Mouse (Mus musculus): Measurements from ENCODE around the gene Trim2.

Gene Trim2

DNA sequence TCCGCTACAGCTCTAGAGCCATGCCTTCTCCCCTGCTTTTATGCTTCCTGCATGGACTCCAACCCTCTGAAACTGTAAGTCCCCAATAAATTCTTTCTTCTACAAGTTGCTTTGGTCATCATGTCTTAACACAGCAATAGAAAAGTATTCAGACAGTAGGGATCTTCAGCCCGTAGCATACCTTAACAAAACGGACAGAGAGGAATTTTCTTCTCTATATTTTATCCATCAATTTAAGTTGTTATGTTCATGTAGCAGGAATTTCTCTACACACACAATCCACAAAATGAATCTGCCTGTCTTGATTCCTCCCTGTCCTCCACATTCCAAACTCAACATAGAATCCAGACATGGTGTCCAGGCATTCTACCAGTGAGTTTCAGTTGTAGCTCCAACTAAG is at the start of gene Trim2:
Gene Trim2 (minus strand): TSS at position 101 of the 400 bp plus-strand sequence.
- DNase-seq = no peak

DNA sequence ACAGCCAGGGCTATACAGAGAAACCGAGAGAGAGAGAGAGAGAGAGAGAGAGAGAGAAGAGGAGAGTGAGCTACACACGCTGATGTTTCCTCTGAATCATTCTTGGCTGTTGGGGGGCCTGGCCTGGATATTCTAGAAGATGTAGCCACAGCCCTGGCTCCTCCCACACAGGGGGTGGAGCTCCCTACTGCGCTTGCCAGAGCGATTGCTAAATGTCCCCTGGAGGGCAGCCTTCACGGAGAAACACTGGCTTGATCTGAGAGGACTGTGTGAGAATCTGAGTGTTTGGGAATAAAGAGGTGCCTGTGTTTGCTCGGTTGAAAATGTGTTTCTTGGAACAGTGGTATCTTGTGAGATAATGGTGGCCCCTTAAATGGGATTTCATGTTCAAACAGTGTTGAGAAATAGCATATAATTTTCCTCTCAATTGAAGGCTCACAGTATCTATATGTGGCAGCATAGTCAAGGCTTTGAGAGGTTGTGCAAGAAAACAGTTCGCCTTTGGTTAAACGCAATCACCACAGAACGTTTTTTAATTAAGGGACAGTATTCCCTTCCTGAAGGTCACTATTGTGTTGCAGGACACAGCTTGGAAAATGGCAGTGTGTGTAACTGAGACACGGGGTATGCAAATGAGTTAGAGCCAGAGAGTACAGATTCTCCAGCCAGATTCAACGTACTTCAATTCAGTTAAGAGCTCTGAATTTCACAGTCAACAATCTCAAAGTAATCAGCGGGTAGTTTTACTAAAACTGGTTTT is 49.4 kb upstream of the Trim2 start:
- DNase-seq = peak in 1 of 2 experiments; percentile 12

DNA sequence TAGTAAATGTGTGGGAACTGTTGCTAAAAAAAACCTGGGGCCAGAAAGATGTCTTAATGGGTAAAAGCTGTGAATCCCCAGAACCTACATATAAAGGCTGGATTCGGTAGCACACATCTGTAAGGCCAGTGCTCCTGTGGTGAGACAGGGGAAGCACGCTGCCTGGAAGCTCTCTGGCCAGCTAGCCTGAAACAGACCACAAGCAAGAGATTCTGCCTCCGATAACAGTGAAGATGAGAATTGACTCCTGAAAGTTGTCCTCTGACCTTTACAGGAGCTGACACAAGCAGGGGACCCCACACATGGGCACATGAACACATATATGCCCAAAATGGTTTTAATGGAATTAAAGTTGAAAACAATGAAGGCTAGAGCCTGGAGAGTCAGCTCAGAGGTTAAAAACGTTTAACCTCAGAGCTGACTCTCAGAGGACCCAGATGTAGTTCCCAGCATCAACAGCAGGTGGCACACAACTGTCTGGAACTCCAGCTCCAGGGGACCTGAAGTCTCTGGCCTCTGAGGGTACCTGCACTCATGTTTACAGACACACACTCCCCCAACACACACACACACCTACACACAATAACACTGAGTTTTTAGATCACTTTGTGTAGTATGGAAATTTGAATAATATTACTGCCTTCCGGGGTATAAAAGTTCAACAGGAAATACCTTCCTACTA is 45.8 kb upstream of the Trim2 start:
- peak; percentile 64 to 67 for DNase-seq

DNA sequence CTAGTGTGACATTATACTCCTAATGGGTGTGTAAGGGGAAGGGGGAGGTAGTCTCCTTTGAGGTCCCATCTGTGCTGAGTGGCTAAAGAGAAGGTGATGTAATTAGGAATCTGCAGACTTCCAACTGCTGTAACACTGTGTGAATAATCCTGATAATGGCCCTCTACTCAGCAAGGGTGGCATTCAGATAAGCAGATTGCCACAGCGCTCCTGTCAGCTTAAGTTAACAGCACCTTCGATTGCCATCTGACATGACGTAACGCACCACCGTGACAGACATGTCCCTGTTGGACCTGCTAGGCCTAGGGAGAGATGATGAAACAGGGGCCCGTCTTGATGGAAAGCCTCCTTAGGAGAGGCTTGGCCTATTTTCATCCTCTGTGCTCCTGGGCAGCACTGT is 43.6 kb upstream of the Trim2 start:
- no peak for DNase-seq

DNA sequence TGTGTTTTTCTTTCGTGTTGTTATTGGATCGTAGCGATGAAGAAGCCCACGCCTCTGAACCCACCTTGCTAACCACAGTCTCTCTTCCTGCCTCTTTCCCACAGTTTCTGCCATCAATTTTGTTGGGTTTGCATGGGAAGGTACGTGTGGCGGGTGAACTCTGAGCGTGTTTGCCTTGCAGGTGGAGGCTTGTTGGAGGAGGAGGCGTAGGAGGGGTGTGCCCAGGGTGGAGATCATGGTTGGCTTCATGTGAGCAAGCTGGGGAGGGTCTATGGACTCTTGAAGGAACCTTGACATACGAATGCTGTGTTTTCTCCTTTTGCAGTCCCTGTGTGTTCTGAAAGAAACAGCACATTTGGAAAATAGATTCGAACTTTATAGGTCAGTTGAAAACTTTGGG is 43.1 kb upstream of the Trim2 start:
- no peak for DNase-seq

DNA sequence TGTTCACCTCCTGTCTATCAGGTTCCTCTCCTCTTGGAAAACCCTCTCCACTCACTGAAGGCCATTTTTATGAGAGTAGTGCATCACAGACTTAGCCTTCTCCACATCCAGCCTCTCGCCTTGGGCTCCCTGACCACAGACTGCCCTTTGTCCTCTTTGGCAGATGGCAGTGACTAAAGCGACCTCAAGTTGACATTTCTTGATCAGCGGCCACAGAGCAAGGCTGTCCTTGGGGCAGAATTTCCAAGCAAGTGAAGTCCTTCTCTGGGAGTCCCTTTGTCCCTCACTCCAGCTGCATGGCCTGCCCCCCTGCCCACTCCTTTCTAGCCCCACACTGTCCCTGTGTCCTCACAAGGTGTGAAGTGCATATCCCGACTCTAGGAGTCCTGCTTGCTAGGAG is 40.7 kb upstream of the Trim2 start:
- DNase-seq = no peak

DNA sequence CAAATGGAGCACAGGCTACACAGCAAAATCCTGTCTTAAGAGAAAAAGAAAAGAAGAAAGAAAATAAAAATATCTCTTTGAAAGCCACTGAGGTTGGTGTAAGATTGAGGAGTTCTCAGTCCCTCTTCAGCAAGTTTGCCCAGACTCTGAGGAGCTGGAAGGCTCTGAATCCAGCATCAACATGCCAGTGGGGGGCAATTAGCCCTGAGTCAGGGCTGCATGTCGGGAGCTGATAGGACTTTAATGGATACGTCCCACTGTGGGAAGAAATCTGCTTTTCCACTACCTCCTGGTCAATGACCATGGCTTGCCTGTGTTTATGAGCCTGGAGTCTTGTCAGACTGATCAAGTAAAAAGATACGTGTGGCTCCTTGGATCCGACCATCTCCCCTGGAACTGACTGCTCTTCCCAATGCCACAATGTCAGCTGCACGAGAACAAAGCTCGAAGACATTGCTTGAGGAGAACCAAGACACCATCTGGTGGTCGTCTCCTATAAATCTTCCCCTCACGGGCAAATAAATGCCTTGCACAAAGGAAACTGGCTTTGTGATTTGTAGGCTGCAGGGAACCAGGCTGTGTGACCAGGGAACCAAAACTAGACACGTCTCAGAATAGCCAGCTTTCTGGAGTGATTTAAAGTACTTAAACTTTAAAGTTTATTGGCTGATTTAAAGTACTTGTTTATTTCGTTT is 39.9 kb upstream of the Trim2 start:
- no peak for DNase-seq

DNA sequence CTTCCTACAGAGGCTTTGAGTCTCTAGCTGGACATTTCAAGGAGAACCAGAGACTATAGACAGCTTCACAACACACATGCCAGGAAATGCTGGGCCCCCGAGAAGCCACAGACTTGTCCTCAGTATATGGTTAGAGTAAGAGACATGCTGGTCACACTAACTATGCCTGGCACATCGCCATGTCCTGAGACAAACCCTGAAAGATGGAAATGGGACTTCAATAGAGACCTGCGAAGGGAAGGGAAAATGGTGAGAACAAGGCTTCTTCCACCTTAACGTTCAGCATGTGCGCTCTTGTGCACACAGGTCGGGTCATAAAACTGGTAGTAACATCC is 38.9 kb upstream of the Trim2 start:
- DNase-seq = peak in 1 of 2 experiments; percentile 8

DNA sequence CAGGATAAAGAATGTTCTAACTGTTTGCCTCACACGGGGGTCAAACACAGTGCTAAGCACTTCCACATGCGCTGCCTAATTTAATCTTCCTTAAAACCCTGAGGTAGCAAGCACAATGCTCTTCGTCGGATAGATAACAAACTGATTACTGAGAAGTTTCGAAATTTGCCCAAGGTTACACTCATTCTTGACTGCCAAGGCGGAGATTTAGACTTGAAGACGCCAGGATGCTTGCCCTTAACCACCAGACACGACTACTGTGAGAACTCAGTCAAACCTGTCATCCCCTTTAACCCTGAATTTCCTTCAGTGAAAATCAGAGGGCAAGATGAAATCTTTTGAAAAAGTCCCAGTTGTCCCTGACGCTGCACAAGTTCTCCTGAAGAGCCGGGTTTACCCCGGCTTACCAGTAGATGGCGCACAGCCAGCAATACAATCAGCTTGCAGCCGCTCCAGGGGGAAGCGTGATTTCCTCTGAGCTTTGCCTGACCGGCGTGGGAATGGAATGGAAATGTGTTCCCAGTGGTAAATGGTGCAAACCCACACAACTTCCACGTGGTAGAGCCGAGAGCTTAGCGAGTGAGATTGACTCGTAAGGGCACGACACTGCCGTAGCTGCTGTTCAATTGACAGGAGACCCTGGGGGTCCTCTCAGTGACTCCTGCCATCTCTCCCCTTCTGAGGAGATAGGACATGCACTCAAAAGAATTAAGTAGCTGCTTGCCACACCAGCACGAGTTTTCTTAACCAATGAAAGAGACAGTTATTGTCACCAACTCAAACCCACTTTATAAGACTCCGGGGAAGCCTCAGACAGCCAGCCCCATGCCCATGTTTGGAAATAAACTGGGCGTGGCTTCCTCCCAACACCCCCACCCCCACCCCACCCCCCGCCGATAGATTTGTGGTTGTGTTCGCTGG is 38.3 kb upstream of the Trim2 start:
- peak; percentile 81 to 83 for DNase-seq

DNA sequence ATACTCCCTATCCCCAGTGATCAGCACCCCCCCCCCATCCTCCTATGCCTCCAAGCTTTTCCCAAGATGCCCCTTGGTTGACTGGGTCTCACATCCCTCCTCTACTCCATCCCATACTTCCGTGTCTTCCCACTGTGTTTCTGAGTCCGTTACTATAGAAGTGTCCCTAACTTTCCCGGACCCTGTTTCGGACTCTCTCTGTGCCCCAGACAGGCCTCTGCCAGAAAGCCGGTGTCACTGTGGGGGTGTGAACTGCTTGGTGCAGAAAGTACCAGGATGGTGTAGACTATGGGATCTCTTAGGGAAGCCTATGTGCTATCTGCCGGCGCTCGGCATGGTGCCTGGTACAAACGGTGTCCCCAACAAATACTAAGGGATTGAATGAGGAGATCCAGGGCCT is 36.4 kb upstream of the Trim2 start:
- DNase-seq = no peak

DNA sequence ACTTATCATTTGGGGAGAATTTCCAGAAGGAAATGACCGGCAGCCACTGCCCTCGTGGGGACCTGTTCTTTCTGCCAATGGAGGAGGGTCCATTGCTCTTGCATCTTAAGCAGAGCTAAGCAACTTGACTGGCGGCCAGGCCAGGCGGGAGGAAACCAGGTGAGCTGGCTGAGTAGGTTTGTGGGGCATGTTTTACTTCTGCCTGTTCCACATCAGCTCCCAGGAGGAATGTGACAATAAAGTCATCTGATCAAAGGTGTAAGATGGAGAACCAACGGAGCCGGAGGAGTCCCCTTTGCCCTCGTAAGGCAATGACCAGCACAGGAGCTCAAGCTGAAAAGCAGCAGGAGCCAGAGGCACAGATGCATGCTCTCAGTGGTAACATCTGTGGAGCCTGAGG is 35.1 kb upstream of the Trim2 start:
- DNase-seq = no peak

DNA sequence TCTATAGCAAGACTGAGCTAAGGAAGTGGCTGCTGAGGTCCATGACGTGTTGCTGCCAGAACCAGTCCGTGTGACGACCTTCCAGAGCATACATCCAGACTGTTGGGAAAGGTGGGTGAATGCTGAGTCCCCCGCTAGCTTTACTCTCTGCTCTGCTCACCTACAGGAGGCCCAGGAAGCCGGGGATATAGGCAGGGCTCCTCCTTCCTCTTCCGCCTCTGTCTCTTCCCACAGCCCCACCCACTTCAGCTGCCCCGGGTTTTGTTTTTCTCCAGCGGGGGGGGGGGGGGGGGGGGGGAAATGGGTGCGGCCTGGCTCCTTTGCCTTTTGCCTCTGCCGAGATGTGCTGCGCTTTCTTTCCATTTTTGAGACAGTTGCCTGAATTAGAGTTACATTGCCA is 30.9 kb upstream of the Trim2 start:
- DNase-seq = no peak

DNA sequence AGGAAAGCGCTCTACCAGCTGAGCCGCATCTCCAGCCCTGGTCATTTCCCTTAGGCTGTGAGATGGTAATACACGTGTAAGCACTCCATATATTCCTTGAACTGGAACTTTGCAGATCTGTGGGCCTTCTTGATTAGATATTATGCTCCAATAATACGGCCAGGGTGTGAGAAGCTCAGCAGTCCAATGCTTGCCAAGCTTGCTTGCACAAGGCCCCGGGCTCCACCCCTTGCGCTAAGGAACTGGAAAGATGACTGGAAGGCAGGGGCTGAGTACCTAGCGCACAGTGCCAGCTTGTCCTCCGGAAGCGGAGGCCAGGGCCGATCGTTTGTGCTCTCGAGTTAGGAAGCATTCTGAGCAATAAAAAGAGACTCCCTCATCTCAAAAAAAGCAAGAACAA is 29.7 kb upstream of the Trim2 start:
- no peak for DNase-seq

DNA sequence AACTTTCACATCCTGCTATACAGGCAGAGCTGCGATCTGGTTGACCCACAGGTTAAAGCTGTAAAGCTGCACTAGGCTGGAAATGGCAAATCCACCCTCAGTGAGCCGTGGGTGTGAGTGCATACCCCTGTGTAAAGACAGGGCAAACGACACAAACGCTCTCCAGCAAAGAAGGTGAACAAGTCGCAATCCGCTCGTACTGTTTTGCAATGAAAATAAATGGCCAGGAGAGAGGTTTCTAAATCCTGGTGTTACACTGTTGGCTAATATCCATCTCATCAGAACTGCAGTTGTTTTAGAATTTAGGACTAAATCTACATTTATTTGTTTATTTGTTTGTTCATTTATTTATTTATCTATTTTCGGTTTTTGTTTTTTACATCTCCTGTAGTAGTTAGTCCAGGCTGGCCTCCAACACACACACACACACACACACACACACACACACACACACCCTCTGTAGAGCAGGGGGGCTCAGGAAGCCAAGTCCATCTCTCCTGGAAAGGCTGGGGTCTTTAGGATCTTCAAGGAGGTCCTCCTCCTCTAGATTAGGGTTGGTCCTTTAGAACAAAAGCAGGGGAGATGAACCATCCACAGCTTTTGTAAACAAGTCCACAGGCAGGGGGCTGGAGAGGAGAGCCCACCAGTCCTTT is 28.9 kb upstream of the Trim2 start:
- DNase-seq = no peak

DNA sequence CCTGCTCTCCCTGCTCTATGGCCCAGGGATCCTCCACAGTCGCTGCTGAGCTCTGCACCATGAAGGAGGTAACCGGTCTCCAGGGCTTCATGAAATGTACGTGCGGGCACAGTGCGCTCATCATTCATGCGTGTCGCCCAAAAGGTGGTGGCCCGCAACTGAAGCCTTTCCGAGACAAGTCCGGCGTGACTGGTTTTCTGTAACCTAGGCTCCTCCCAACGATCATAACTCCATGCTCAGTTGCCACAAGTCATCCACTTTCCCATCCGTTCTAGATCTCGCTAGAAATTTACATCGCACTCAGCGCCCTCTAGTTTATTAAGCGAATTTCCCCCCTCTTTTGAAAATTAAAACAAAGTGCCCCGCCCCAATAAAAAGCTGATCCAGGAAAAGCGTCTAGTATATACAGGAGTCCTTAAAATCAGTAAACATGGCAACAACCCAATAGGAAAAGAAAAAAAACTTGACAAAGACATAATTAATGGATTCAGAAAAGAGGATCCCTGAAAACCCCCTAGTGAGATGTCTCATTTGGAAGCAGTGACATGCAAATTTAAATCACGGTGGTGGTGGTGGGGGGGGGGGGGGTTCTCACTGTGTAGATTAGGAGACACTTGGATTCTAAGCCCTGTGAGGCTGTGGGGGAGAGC is 28.2 kb upstream of the Trim2 start:
- DNase-seq = no peak

DNA sequence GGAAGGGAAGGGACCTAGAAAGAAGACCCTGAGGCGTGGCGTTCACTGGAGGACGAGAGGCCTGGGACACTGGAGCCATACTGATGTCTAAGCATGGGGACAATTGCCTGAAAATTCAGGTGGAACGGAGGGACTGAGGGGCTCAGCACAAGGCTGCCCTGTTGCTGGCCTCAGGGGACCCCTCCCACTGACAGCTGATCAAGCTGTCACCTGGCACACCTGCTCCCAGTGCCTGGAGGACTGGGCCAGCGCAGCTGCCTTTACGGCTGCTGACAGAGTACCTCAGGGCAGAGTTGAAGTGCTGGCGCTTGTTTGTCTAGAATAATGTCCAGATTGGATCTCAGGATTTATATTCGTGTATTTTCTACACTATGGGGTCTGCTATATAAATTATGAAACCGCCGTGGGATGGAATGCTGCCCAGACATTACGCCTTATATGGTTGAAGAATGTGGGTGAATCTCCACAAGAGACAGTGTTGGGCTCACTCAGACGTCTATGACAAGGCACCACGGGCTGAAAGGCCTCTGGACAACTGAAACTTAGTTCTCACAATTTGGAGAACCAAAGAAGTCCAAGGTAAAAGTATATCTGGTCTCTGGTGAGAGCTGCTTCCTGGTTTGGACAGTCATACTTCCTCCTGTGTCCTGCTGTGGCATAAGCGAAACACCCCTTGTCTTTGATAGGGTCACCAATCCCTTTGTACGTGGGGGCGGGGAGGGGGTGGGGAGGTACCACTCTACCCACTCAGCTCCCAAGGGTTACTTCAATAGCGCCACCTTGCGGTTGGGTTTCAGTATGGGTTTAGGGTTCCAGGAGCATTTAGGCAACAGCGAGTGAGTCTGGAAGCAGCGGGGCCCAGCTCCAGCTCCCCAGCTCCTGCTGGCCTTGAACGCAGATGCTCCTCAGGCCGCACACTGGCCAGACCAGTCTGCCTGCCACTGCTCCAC is 27.0 kb upstream of the Trim2 start:
- peak; percentile 34 to 43 for DNase-seq

DNA sequence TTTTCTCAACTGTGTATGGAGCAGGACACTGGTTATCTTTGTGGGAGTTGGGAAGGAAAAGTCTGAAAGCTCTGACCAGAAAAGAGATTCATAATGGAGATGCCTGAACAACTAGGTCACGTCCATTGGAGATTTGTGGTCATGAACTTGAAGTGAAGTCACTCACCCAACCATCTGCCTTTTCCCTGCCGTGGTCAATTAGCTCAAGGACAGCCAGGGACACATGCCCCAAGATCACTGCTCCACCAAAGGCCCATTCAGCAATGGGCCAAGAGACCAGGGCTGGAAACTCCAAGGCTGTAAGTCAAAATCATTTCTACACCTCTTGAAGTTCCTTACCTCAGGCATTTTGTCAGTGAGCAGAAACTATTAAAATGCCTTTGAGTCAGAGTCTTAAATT is 23.5 kb upstream of the Trim2 start:
- DNase-seq = no peak

DNA sequence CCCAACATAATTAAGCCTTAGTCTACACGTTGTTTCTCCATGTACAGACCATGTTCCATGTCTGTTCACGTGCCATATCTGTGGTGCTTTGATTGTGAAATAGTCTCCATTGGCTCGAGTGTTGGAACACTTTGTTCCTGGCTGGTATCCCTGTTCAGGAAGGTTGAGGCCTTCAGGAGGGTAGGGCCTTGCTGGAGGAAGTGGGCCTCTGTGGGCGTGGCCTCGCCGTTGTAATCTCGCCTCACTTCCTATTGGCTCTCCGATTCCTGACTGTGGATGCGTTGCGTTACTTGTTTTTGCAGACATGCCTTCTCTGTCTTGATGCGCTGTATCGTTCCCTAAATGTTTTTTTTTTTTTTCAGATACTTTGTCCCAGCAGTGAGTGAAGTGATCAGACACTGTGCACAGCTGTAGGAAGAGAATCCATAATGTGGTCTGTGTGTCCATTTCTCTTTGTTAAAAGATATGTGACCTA is 18.3 kb upstream of the Trim2 start:
- no peak for DNase-seq

DNA sequence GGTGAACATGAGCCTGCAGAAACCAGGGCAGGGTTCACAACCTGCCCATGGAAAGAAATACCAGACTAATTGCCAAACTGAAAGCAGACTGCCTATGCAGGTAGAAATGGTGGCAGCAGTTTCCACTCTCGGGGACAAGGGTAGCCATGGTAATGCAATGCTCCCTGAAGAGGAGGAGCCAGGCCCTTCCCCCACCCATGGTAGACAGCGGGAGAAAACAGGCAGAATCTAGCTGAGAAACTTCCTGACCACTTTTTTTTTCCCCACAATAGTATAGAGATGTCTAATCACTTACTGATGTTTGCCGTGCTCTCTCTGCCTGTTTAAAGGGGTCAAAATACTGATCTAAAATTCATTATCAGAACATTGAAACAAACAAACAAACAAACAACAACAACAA is 17.8 kb upstream of the Trim2 start:
- no peak for DNase-seq

DNA sequence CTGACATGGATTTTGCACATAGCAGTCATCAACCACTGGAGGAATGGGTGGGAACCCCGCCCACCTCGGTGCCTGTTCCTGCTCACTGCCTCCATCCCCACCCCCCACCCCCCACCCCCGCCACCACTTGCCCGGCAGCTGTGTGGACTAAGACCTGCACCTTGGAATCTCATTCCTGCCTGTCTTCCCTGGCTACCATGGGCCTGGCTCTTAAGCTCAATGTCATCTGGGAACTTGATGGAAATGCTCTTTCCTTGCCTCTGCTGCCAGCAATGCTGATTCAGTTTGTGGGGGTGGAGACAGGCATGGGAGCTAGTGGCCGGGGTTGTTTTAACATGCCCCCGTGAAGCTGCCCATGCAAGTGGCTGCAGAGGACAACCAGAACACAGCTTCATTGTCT is 17.3 kb upstream of the Trim2 start:
- DNase-seq = no peak

DNA sequence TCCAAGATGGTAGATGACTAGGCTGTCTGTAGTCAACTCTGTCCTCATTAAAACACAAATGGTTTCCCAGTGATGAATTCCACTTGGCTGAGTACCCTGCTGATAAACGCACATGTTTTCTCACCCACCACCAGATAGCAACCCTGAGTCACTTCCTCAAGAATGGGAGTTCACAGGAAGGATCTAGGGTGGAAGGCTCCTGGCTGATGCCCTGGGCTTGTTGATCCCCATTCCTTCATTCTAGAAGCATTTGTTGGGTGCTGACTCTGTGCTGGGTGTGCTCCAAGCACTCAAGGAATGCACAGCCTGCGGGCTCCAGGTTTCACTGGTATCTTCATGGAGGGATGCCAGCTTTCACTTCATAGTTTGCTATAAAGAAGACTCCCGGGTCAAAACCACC is 12.8 kb upstream of the Trim2 start:
- DNase-seq = no peak
